Mouse (Mus musculus): ENCODE data around the gene Asb18. TPM values are rescaled to one million over a fixed set of nuclear protein-coding genes. Genes with fewer than 3 reads are reported as not detected.
A peak's percentile ranks its signal among the peaks of the same experiment; 100 is the strongest.

The Asb18 gene
- polyA plus RNA-seq, 1 experiment from 2014 or later = not detected

GRCm38 (mm10) chr1:90013273-90013672 is 1.2 kb downstream of the Asb18 start:
- ATAC-seq (ENCODE audit: low FRiP score, low TSS enrichment) = no peak
- Histone ChIP-seq H3K9ac (replicated peaks; ENCODE audit: low read length) (no peak overlapping the region), H3K9me3 (ENCODE audit: low read length) (no peaks in the 10 kb centered on the region), H3K4me1 (ENCODE audit: insufficient read depth, low read length) (no peaks in the 10 kb centered on the region), H3K4me2 (replicated peaks; ENCODE audit: low read depth, low read length) (no peak overlapping the region), H3K36me3 (ENCODE audit: insufficient read depth, low read length) (no peaks in the 10 kb centered on the region), H3K27ac (ENCODE audit: low read length) (no peak overlapping the region), H3K4me3 (ENCODE audit: low read length) (no peak overlapping the region), H3K27me3 (ENCODE audit: insufficient read depth, low read length) (no peaks in the 10 kb centered on the region)
- WGBS = 89% methylated on average over 5 of the region's 5 CpGs

- Histone ChIP-seq H3K9ac (replicated peaks; ENCODE audit: low read length) (no peak overlapping the region), H3K4me2 (replicated peaks; ENCODE audit: low read depth, low read length) (no peak overlapping the region), H3K4me3 (ENCODE audit: low read length) (no peak overlapping the region), H3K9me3 (ENCODE audit: low read length) (no peaks in the 10 kb centered on the region), H3K4me1 (ENCODE audit: insufficient read depth, low read length) (no peaks in the 10 kb centered on the region), H3K27ac (ENCODE audit: low read length) (no peak overlapping the region), H3K36me3 (ENCODE audit: insufficient read depth, low read length) (no peaks in the 10 kb centered on the region), H3K27me3 (ENCODE audit: insufficient read depth, low read length) (no peaks in the 10 kb centered on the region)
- ATAC-seq (ENCODE audit: low FRiP score, low TSS enrichment) = no peak
- 68% methylated on average over 7 of the region's 7 CpGs for WGBS
Measured at GRCm38 (mm10) chr1:90012850-90013249, 1.6 kb downstream of the Asb18 start.

- 78% methylated on average over 3 of the region's 3 CpGs for whole genome bisulfite sequencing
- Histone ChIP-seq H3K27ac (ENCODE audit: low read length) (no peak overlapping the region), H3K9me3 (ENCODE audit: low read length) (no peaks in the 10 kb centered on the region), H3K4me1 (ENCODE audit: insufficient read depth, low read length) (no peaks in the 10 kb centered on the region), H3K36me3 (ENCODE audit: insufficient read depth, low read length) (no peaks in the 10 kb centered on the region), H3K4me2 (replicated peaks; ENCODE audit: low read depth, low read length) (no peak overlapping the region), H3K4me3 (ENCODE audit: low read length) (no peak overlapping the region), H3K9ac (replicated peaks; ENCODE audit: low read length) (no peak overlapping the region), H3K27me3 (ENCODE audit: insufficient read depth, low read length) (no peaks in the 10 kb centered on the region)
- no peak for ATAC-seq (ENCODE audit: low FRiP score, low TSS enrichment)
Measured at GRCm38 (mm10) chr1:90012168-90012567, 2.3 kb downstream of the Asb18 start.

GRCm38 (mm10) chr1:90010077-90010476 is 4.4 kb downstream of the Asb18 start:
- Histone ChIP-seq H3K9me3 (ENCODE audit: low read length) (no peaks in the 10 kb centered on the region), H3K4me3 (ENCODE audit: low read length) (no peak overlapping the region), H3K36me3 (ENCODE audit: insufficient read depth, low read length) (no peaks in the 10 kb centered on the region), H3K4me2 (replicated peaks; ENCODE audit: low read depth, low read length) (no peak overlapping the region), H3K27ac (ENCODE audit: low read length) (no peak overlapping the region), H3K9ac (replicated peaks; ENCODE audit: low read length) (no peak overlapping the region), H3K4me1 (ENCODE audit: insufficient read depth, low read length) (no peaks in the 10 kb centered on the region), H3K27me3 (ENCODE audit: insufficient read depth, low read length) (no peaks in the 10 kb centered on the region)
- no peak for ATAC-seq (ENCODE audit: low FRiP score, low TSS enrichment)
- 91% methylated on average over 1 of the region's 1 CpGs for WGBS

- no peak overlapping the region for H3K9ac ChIP-seq (replicated peaks; ENCODE audit: low read length)
- WGBS = 90% methylated on average over 3 of the region's 3 CpGs
- no peaks in the 10 kb centered on the region for H3K36me3 ChIP-seq (ENCODE audit: insufficient read depth, low read length)
- H3K27ac ChIP-seq (ENCODE audit: low read length) = no peak overlapping the region
- no peak for ATAC-seq (ENCODE audit: low FRiP score, low TSS enrichment)
- H3K4me1 ChIP-seq (ENCODE audit: insufficient read depth, low read length) = no peaks in the 10 kb centered on the region
- H3K27me3 ChIP-seq (ENCODE audit: insufficient read depth, low read length) = no peaks in the 10 kb centered on the region
- no peak overlapping the region for H3K4me2 ChIP-seq (replicated peaks; ENCODE audit: low read depth, low read length)
- no peaks in the 10 kb centered on the region for H3K9me3 ChIP-seq (ENCODE audit: low read length)
- H3K4me3 ChIP-seq (ENCODE audit: low read length) = no peak overlapping the region
Measured at GRCm38 (mm10) chr1:90009188-90009587, 5.3 kb downstream of the Asb18 start.

- H3K4me2 ChIP-seq (replicated peaks; ENCODE audit: low read depth, low read length) = no peak overlapping the region
- no peak for ATAC-seq (ENCODE audit: low FRiP score, low TSS enrichment)
- H3K9ac ChIP-seq (replicated peaks; ENCODE audit: low read length) = no peak overlapping the region
- H3K9me3 ChIP-seq (ENCODE audit: low read length) = no peaks in the 10 kb centered on the region
- no peaks in the 10 kb centered on the region for H3K27me3 ChIP-seq (ENCODE audit: insufficient read depth, low read length)
- H3K4me1 ChIP-seq (ENCODE audit: insufficient read depth, low read length) = no peaks in the 10 kb centered on the region
- no peaks in the 10 kb centered on the region for H3K36me3 ChIP-seq (ENCODE audit: insufficient read depth, low read length)
- 75% methylated on average over 14 of the region's 14 CpGs for WGBS
- H3K4me3 ChIP-seq (ENCODE audit: low read length) = no peak overlapping the region
- H3K27ac ChIP-seq (ENCODE audit: low read length) = no peak overlapping the region
Measured at GRCm38 (mm10) chr1:90006666-90007065, 7.8 kb downstream of the Asb18 start.

- ATAC-seq (ENCODE audit: low FRiP score, low TSS enrichment) = no peak
- H3K36me3 ChIP-seq (ENCODE audit: insufficient read depth, low read length) = no peaks in the 10 kb centered on the region
- H3K4me1 ChIP-seq (ENCODE audit: insufficient read depth, low read length) = 0 out of 2 replicates have a peak, but pooled peaks cover 3% of the 10 kb centered on the region
- H3K4me2 ChIP-seq (replicated peaks; ENCODE audit: low read depth, low read length) = no peak overlapping the region
- H3K27ac ChIP-seq (ENCODE audit: low read length) = no peak overlapping the region
- 0 out of 2 replicates have a peak, but pooled peaks cover 3% of the 10 kb centered on the region for H3K27me3 ChIP-seq (ENCODE audit: insufficient read depth, low read length)
- no peak overlapping the region for H3K4me3 ChIP-seq (ENCODE audit: low read length)
- H3K9ac ChIP-seq (replicated peaks; ENCODE audit: low read length) = no peak overlapping the region
- H3K9me3 ChIP-seq (ENCODE audit: low read length) = no peaks in the 10 kb centered on the region
- 49% methylated on average over 5 of the region's 5 CpGs for WGBS
Measured at GRCm38 (mm10) chr1:90000981-90001380, 13.5 kb downstream of the Asb18 start.

- no peaks in the 10 kb centered on the region for H3K36me3 ChIP-seq (ENCODE audit: insufficient read depth, low read length)
- no peak overlapping the region for H3K4me2 ChIP-seq (replicated peaks; ENCODE audit: low read depth, low read length)
- H3K9ac ChIP-seq (replicated peaks; ENCODE audit: low read length) = no peak overlapping the region
- no peak for ATAC-seq (ENCODE audit: low FRiP score, low TSS enrichment)
- 0 out of 2 replicates have a peak, but pooled peaks cover 3% of the 10 kb centered on the region for H3K27me3 ChIP-seq (ENCODE audit: insufficient read depth, low read length)
- H3K4me1 ChIP-seq (ENCODE audit: insufficient read depth, low read length) = 0 out of 2 replicates have a peak, but pooled peaks cover 3% of the 10 kb centered on the region
- H3K27ac ChIP-seq (ENCODE audit: low read length) = no peak overlapping the region
- WGBS = 83% methylated on average over 3 of the region's 3 CpGs
- H3K9me3 ChIP-seq (ENCODE audit: low read length) = no peaks in the 10 kb centered on the region
- no peak overlapping the region for H3K4me3 ChIP-seq (ENCODE audit: low read length)
Measured at GRCm38 (mm10) chr1:89999858-90000257, 14.6 kb downstream of the Asb18 start.

- Histone ChIP-seq H3K9me3 (ENCODE audit: low read length) (no peaks in the 10 kb centered on the region), H3K9ac (replicated peaks; ENCODE audit: low read length) (no peak overlapping the region), H3K4me3 (ENCODE audit: low read length) (no peak overlapping the region), H3K4me1 (ENCODE audit: insufficient read depth, low read length) (0 out of 2 replicates have a peak, but pooled peaks cover 3% of the 10 kb centered on the region), H3K27ac (ENCODE audit: low read length) (no peak overlapping the region), H3K27me3 (ENCODE audit: insufficient read depth, low read length) (peaks cover 11% of the 10 kb centered on the region), H3K36me3 (ENCODE audit: insufficient read depth, low read length) (no peaks in the 10 kb centered on the region), H3K4me2 (replicated peaks; ENCODE audit: low read depth, low read length) (no peak overlapping the region)
- no peak for ATAC-seq (ENCODE audit: low FRiP score, low TSS enrichment)
- WGBS = 61% methylated on average over 2 of the region's 2 CpGs
Measured at GRCm38 (mm10) chr1:89998696-89999095, 15.8 kb downstream of the Asb18 start.

GRCm38 (mm10) chr1:89998076-89998475 is 16.4 kb downstream of the Asb18 start:
- H3K4me1 ChIP-seq (ENCODE audit: insufficient read depth, low read length) = 0 out of 2 replicates have a peak, but pooled peaks cover 3% of the 10 kb centered on the region
- 6% methylated on average over 7 of the region's 7 CpGs for WGBS
- no peak overlapping the region for H3K27ac ChIP-seq (ENCODE audit: low read length)
- no peak overlapping the region for H3K4me2 ChIP-seq (replicated peaks; ENCODE audit: low read depth, low read length)
- no peaks in the 10 kb centered on the region for H3K9me3 ChIP-seq (ENCODE audit: low read length)
- H3K36me3 ChIP-seq (ENCODE audit: insufficient read depth, low read length) = no peaks in the 10 kb centered on the region
- no peak overlapping the region for H3K9ac ChIP-seq (replicated peaks; ENCODE audit: low read length)
- H3K27me3 ChIP-seq (ENCODE audit: insufficient read depth, low read length) = peaks cover 17% of the 10 kb centered on the region
- 0 out of 2 replicates have a peak, but pooled peaks have one; percentile 31 for ATAC-seq (ENCODE audit: low FRiP score, low TSS enrichment)
- no peak overlapping the region for H3K4me3 ChIP-seq (ENCODE audit: low read length)

Measured in kidney, embryonic 16.5 days (tissue).